Mouse (Mus musculus): ENCODE measurements around the gene Zbtb8b. TPM values are rescaled to one million over a fixed set of nuclear protein-coding genes. Genes with fewer than 3 reads are reported as not detected.

Gene Zbtb8b
- polyA plus RNA-seq, 2 experiments: 0.87 to 1.3 TPM

GRCm38 (mm10) chr4:129375821-129376220, 64.8 kb downstream of the Zbtb8b start:
- no peaks in the 10 kb centered on the region for H3K36me3 ChIP-seq (ENCODE audit: control insufficient read depth, insufficient read depth, low read length)
- no peaks in the 10 kb centered on the region for H3K9me3 ChIP-seq (ENCODE audit: control insufficient read depth, low read length)
- no peak for ATAC-seq (ENCODE audit: low FRiP score, low read depth)
- no peak for DNase-seq (ENCODE audit: low spot score)
- TF ChIP-seq POLR2A (IDR thresholded peaks at IDR 0.05; ENCODE audit: borderline replicate concordance, extremely low read depth, insufficient read depth, insufficient read length): no peak
- no peaks in the 10 kb centered on the region for H3K27me3 ChIP-seq (ENCODE audit: control insufficient read depth, insufficient read depth, low read length)
- no peak overlapping the region for H3K4me2 ChIP-seq (replicated peaks; ENCODE audit: low read depth, low read length, severe bottlenecking)
- H3K9ac ChIP-seq (ENCODE audit: low read depth, low read length, severe bottlenecking): no peak overlapping the region
- 73% methylated on average over 5 of the region's 5 CpGs for WGBS
- H3K4me1 ChIP-seq (ENCODE audit: control insufficient read depth, insufficient read depth, low read length): 0 out of 2 replicates have a peak, but pooled peaks cover 8% of the 10 kb centered on the region
- no peak overlapping the region for H3K27ac ChIP-seq (replicated peaks; ENCODE audit: low read depth, low read length)
- H3K4me3 ChIP-seq (replicated peaks; ENCODE audit: low read length): no peak overlapping the region

Other genes with a start within 250 kb of the Zbtb8b start
- 17.1 and 22.5 TPM in 2 replicates for gene C77080, start 179.4 kb downstream of the Zbtb8b start, polyA plus RNA-seq (2012; rRNA removed)
- 7.6 and 9.2 TPM in 2 replicates for gene C77080, start 179.4 kb downstream of the Zbtb8b start, polyA plus RNA-seq (2014; fragmentation: Nextera tagmentation; extraction: Ambion mirVana)
- 3.9 and 5.3 TPM in 2 replicates for gene Sync, start 153.2 kb downstream of the Zbtb8b start, polyA plus RNA-seq (2012; rRNA removed)
- 4.6 and 6.1 TPM in 2 replicates for gene Sync, start 153.2 kb downstream of the Zbtb8b start, polyA plus RNA-seq (2014; fragmentation: Nextera tagmentation; extraction: Ambion mirVana)
- 112 and 128 TPM in 2 replicates for gene Rbbp4, start 105.5 kb downstream of the Zbtb8b start, polyA plus RNA-seq (2012; rRNA removed)
- gene Rbbp4, start 105.5 kb downstream of the Zbtb8b start, polyA plus RNA-seq (2014; fragmentation: Nextera tagmentation; extraction: Ambion mirVana): 331 and 346 TPM in 2 replicates
- 26.4 and 36.6 TPM in 2 replicates for gene Zbtb8os, start 105.2 kb downstream of the Zbtb8b start, polyA plus RNA-seq (2012; rRNA removed)
- gene Zbtb8os, start 105.2 kb downstream of the Zbtb8b start, polyA plus RNA-seq (2014; fragmentation: Nextera tagmentation; extraction: Ambion mirVana): 44.4 TPM in 2 replicates
- gene Zbtb8a, start 62.7 kb downstream of the Zbtb8b start, polyA plus RNA-seq (2012; rRNA removed): 16.2 and 16.8 TPM in 2 replicates
- gene Zbtb8a, start 62.7 kb downstream of the Zbtb8b start, polyA plus RNA-seq (2014; fragmentation: Nextera tagmentation; extraction: Ambion mirVana): 5.6 and 7.1 TPM in 2 replicates
- gene Bsdc1, start 20.7 kb upstream of the Zbtb8b start, polyA plus RNA-seq (2012; rRNA removed): 24.6 and 28.9 TPM in 2 replicates
- 27.6 and 29.9 TPM in 2 replicates for gene Bsdc1, start 20.7 kb upstream of the Zbtb8b start, polyA plus RNA-seq (2014; fragmentation: Nextera tagmentation; extraction: Ambion mirVana)
- gene Tssk3, start 50.2 kb upstream of the Zbtb8b start, polyA plus RNA-seq (2012; rRNA removed): not detected in 2 replicates
- gene Tssk3, start 50.2 kb upstream of the Zbtb8b start, polyA plus RNA-seq (2014; fragmentation: Nextera tagmentation; extraction: Ambion mirVana): not detected in 2 replicates
- gene Fam229a, start 50.3 kb upstream of the Zbtb8b start, polyA plus RNA-seq (2012; rRNA removed): 0.15 TPM in 1 of 2 replicates, not detected in the other
- gene Fam229a, start 50.3 kb upstream of the Zbtb8b start, polyA plus RNA-seq (2014; fragmentation: Nextera tagmentation; extraction: Ambion mirVana): not detected in 2 replicates
- 563 and 613 TPM in 2 replicates for gene Marcksl1, start 72.7 kb upstream of the Zbtb8b start, polyA plus RNA-seq (2012; rRNA removed)
- gene Marcksl1, start 72.7 kb upstream of the Zbtb8b start, polyA plus RNA-seq (2014; fragmentation: Nextera tagmentation; extraction: Ambion mirVana): 648 and 776 TPM in 2 replicates
- gene Hdac1, start 101.9 kb upstream of the Zbtb8b start, polyA plus RNA-seq (2012; rRNA removed): 209 and 212 TPM in 2 replicates
- gene Hdac1, start 101.9 kb upstream of the Zbtb8b start, polyA plus RNA-seq (2014; fragmentation: Nextera tagmentation; extraction: Ambion mirVana): 201 and 225 TPM in 2 replicates
- gene Lck, start 132.8 kb upstream of the Zbtb8b start, polyA plus RNA-seq (2012; rRNA removed): 9.9 and 10.3 TPM in 2 replicates
- 6.3 and 6.8 TPM in 2 replicates for gene Lck, start 132.8 kb upstream of the Zbtb8b start, polyA plus RNA-seq (2014; fragmentation: Nextera tagmentation; extraction: Ambion mirVana)
- gene Fam167b, start 137.7 kb upstream of the Zbtb8b start, polyA plus RNA-seq (2012; rRNA removed): 7.3 and 8.2 TPM in 2 replicates
- gene Fam167b, start 137.7 kb upstream of the Zbtb8b start, polyA plus RNA-seq (2014; fragmentation: Nextera tagmentation; extraction: Ambion mirVana): 4.1 and 5.3 TPM in 2 replicates
- gene Eif3i, start 159.8 kb upstream of the Zbtb8b start, polyA plus RNA-seq (2012; rRNA removed): 367 and 429 TPM in 2 replicates
- gene Eif3i, start 159.8 kb upstream of the Zbtb8b start, polyA plus RNA-seq (2014; fragmentation: Nextera tagmentation; extraction: Ambion mirVana): 333 and 334 TPM in 2 replicates
- gene Tmem234, start 159.8 kb upstream of the Zbtb8b start, polyA plus RNA-seq (2012; rRNA removed): 166 and 179 TPM in 2 replicates
- 191 and 193 TPM in 2 replicates for gene Tmem234, start 159.8 kb upstream of the Zbtb8b start, polyA plus RNA-seq (2014; fragmentation: Nextera tagmentation; extraction: Ambion mirVana)
- 3.0 and 5.2 TPM in 2 replicates for gene Dcdc2b, start 173.4 kb upstream of the Zbtb8b start, polyA plus RNA-seq (2012; rRNA removed)
- 2.5 and 3.4 TPM in 2 replicates for gene Dcdc2b, start 173.4 kb upstream of the Zbtb8b start, polyA plus RNA-seq (2014; fragmentation: Nextera tagmentation; extraction: Ambion mirVana)
- gene Iqcc, start 178.2 kb upstream of the Zbtb8b start, polyA plus RNA-seq (2012; rRNA removed): 28.6 and 35.5 TPM in 2 replicates
- gene Iqcc, start 178.2 kb upstream of the Zbtb8b start, polyA plus RNA-seq (2014; fragmentation: Nextera tagmentation; extraction: Ambion mirVana): 23.2 and 28.6 TPM in 2 replicates
- gene Ccdc28b, start 183.1 kb upstream of the Zbtb8b start, polyA plus RNA-seq (2012; rRNA removed): 34.7 and 51.0 TPM in 2 replicates
- gene Ccdc28b, start 183.1 kb upstream of the Zbtb8b start, polyA plus RNA-seq (2014; fragmentation: Nextera tagmentation; extraction: Ambion mirVana): 42.8 and 45.7 TPM in 2 replicates
- gene Txlna, start 200.2 kb upstream of the Zbtb8b start, polyA plus RNA-seq (2012; rRNA removed): 80.3 and 82.6 TPM in 2 replicates
- gene Txlna, start 200.2 kb upstream of the Zbtb8b start, polyA plus RNA-seq (2014; fragmentation: Nextera tagmentation; extraction: Ambion mirVana): 108 and 112 TPM in 2 replicates
- 35.2 and 40.5 TPM in 2 replicates for gene Kpna6, start 231.9 kb upstream of the Zbtb8b start, polyA plus RNA-seq (2012; rRNA removed)
- 14.6 and 15.2 TPM in 2 replicates for gene Kpna6, start 231.9 kb upstream of the Zbtb8b start, polyA plus RNA-seq (2014; fragmentation: Nextera tagmentation; extraction: Ambion mirVana)

Data from limb, embryonic 14.5 days (tissue).